Mouse (Mus musculus): ENCODE results near the gene March9. TPM values are rescaled to one million over a fixed set of nuclear protein-coding genes. Genes with fewer than 3 reads are reported as not detected.
"Not testable (repeated sequence)": the region's sequence is repeated elsewhere in the genome, so short reads cannot be mapped to it uniquely, and the experiment has no call there.

March9 gene
- polyA plus RNA-seq, 1 experiment from 2014 or later = 0.07 TPM

DNA sequence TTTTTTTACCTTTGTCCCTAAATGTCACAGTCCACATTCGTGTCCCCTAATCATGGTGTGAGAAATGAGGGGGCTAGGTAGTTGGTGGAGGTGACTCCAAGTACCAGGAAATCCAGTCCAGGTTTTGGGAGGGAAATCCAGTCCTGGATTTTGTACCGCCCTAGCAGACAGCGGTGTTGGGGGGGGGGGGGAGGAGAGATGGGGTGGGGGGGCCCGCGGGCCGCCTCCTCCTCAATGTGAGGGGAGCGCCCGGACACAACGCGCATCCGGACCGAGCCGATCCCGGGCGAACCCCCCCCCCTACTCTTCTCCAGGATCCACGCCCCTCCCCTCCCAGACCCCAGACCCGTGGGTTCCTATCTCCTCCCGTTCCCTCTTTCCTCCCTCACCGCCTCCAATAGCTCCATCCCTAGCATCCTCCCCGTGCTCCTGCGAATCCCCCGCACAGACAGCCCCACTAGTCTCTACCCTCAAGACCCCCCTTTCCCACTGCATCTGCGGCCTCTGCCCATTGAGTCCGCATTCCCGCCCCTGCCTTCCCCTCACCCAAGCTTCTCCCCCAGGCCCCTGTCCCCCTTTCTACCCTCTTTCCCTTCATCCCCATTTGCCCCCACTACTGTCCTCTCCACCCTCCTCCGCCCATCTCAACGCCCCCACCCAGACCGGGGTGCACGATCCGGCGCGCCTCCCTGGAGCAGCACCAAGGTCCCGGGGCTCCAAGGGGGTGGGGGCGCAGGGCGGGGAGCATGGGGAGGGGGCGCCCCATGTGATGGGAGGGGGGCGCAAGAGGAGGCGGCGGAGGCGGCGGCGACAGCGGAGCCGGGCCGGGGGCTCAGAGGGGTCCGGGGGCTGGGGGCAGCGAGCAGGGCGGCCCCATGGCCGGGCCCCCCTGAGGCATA is 18.9 kb upstream of the March9 start:
- Histone ChIP-seq H3K4me1 (replicated peaks) (peaks cover 79% of the 10 kb centered on the region), H3K9ac (peak overlapping the region; percentile 36), H3K27me3 (peaks cover 87% of the 10 kb centered on the region), H3K4me3 (replicated peaks) (peak overlapping the region; percentile 49), H3K36me3 (no peaks in the 10 kb centered on the region; the same call in 1 of the 2 replicates), H3K9me3 (replicated peaks) (no peaks in the 10 kb centered on the region), H3K4me2 (peak overlapping the region; percentile 70), H3K27ac (no peak overlapping the region)
- no peak for DNase-seq
- ATAC-seq (ENCODE audit: low read depth) = no peak
- WGBS (ENCODE audit: insufficient replicate concordance) = 3% methylated on average over 35 of the region's 49 CpGs

GRCm38 (mm10) chr10:127078001-127078676 is 18.2 kb upstream of the March9 start:
- Histone ChIP-seq H3K9ac (no peak overlapping the region), H3K27ac (no peak overlapping the region), H3K27me3 (peaks cover 80% of the 10 kb centered on the region), H3K4me1 (replicated peaks) (peaks cover 79% of the 10 kb centered on the region), H3K4me3 (replicated peaks) (no peak overlapping the region), H3K9me3 (replicated peaks) (no peaks in the 10 kb centered on the region), H3K4me2 (peak overlapping the region; percentile 70; the same call in 1 of the 2 replicates), H3K36me3 (no peaks in the 10 kb centered on the region; the same call in 1 of the 2 replicates)
- no peak for DNase-seq
- no peak for ATAC-seq (ENCODE audit: low read depth)
- 38% methylated on average over 12 of the region's 12 CpGs for WGBS (ENCODE audit: insufficient replicate concordance)

DNA sequence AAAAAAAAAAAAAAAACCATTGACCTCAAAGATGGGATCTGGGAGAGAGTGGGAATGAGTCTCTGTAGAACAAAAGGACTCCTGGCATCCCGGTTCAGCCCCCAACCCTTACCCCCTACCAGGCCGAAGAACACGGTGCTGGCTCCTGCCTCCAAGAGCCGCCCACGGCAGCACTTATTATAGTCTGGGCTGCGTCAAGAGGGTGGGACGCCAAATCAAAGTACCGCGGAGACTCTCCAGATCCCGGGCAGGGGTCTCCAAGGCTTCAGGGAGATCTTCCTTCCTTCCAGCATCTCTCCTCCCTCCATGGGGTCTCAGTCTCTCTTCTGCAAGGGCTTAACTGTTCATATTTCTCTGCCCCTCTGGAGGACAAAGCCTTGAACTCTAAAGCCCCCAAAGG is 17.5 kb upstream of the March9 start:
- Histone ChIP-seq H3K4me1 (replicated peaks) (peaks cover 76% of the 10 kb centered on the region), H3K4me2 (no peak overlapping the region), H3K9me3 (replicated peaks) (no peaks in the 10 kb centered on the region), H3K4me3 (replicated peaks) (no peak overlapping the region), H3K36me3 (no peaks in the 10 kb centered on the region; the same call in 1 of the 2 replicates), H3K9ac (no peak overlapping the region), H3K27ac (no peak overlapping the region), H3K27me3 (peaks cover 73% of the 10 kb centered on the region)
- 53% methylated on average over 10 of the region's 10 CpGs for WGBS (ENCODE audit: insufficient replicate concordance)
- ATAC-seq (ENCODE audit: low read depth) (no peak), DNase-seq (no peak)

DNA sequence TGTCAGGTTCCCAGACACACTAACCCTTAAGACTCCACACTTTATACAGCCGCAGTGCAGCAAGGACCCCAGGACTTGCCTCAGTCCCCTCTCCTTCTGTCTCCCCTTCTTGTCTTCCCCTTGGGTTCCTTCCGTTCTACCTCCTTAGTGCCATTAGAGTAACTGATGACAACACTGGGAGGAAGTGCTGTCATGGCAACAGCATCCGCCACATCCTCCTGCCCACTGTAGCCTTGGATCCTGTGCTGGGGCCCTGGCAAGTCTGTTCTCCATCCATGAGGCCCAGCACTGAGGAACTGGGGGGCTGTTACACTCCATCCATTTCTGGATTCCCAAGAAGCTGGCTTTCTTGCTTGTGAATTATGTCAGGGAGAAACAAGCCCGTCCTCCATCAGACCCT is 16.1 kb upstream of the March9 start:
- ATAC-seq (ENCODE audit: low read depth) (peak; percentile 5; the same call in 1 of the 2 replicates), DNase-seq (no peak)
- Histone ChIP-seq H3K4me2 (peak overlapping the region; percentile 52), H3K9ac (peak overlapping the region; percentile 40; the same call in 1 of the 2 replicates), H3K9me3 (replicated peaks) (no peaks in the 10 kb centered on the region), H3K27me3 (peaks cover 59% of the 10 kb centered on the region), H3K36me3 (no peaks in the 10 kb centered on the region; the same call in 1 of the 2 replicates), H3K27ac (no peak overlapping the region), H3K4me1 (replicated peaks) (peaks cover 67% of the 10 kb centered on the region), H3K4me3 (replicated peaks) (peak overlapping the region; percentile 21)
- 24% methylated on average over 4 of the region's 4 CpGs for WGBS (ENCODE audit: insufficient replicate concordance)

DNA sequence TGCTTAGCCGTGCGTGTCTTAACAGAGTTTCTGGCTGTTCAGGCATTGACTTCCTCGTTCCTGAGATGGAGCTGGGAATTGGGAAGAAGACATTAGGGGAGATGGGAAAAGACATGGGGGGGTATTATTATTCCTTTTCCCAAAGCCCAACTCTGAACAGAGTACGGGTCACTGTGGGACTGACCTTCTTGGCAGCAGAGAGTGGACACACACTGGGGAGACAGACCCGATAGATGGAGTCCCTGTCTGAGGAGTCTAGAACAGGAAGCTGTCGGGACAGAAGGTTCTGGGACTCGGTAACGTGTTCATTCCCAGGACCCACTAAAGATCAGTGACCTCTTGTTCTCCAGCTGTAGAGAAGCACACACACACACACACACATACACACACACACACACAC is 15.7 kb upstream of the March9 start:
- Histone ChIP-seq H3K4me3 (replicated peaks) (peak overlapping the region; percentile 21), H3K4me1 (replicated peaks) (peaks cover 67% of the 10 kb centered on the region), H3K4me2 (peak overlapping the region; percentile 52), H3K36me3 (no peaks in the 10 kb centered on the region; the same call in 1 of the 2 replicates), H3K27me3 (peaks cover 55% of the 10 kb centered on the region), H3K27ac (no peak overlapping the region), H3K9ac (peak overlapping the region; percentile 40; the same call in 1 of the 2 replicates), H3K9me3 (replicated peaks) (no peaks in the 10 kb centered on the region)
- 15% methylated on average over 8 of the region's 8 CpGs for WGBS (ENCODE audit: insufficient replicate concordance)
- ATAC-seq (ENCODE audit: low read depth) (no peak), DNase-seq (no peak)

DNA sequence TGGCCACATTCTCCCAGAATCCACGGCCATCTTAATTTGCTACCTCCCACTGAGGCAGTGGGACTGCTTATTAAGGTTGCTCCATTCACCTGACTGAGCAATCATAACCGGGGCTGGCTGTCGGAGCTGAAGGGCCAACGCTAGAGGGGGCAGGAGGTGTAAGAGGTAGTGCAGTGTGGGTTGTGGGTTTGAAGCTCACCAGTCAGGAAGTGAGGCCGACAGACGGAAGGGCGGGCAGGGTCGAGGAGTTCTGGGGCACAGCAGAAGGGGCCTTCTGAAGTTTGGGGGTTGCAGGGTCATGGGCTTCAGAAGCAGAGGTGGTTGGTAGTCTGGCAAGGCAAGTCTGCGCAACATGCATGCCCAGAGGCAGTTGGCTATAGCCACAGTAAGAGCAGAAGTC is 15.1 kb upstream of the March9 start, which contains the start of gene Agap2:
Gene Agap2, plus strand, starts transcription at position 205 of the 400 bp plus-strand sequence.
- no peak for DNase-seq
- WGBS (ENCODE audit: insufficient replicate concordance) = 22% methylated on average over 9 of the region's 9 CpGs
- no peaks in the 10 kb centered on the region for H3K9me3 ChIP-seq (replicated peaks)
- ATAC-seq (ENCODE audit: low read depth) = no peak
- H3K27me3 ChIP-seq = peaks cover 49% of the 10 kb centered on the region
- no peaks in the 10 kb centered on the region; the same call in 1 of the 2 replicates for H3K36me3 ChIP-seq
- H3K9ac ChIP-seq = peak within 1 kb of the TSS; percentile 40; the same call in 1 of the 2 replicates
- peaks cover 63% of the 10 kb centered on the region for H3K4me1 ChIP-seq (replicated peaks)
- H3K4me3 ChIP-seq (replicated peaks) = peak within 1 kb of the TSS; percentile 21
- no peak within 1 kb of the TSS for H3K27ac ChIP-seq
- H3K4me2 ChIP-seq = peak within 1 kb of the TSS; percentile 52

DNA sequence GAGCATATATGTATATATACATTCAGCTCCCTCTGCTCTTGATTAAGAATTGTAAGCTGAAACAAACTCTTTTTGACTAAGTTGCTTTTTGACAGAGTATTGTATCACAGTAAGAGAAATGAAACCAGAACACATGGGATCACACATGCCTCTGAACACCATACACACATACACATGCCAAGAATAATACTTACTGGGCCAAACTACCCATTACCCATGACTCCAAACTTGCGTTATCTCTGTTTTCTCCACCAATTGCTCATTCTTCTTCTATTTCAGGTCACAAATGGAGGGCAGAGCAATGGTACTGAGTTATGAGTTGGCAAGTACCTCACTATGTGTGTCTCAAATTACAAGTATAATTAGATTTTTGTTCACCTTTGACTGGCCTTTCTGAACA is 14.0 kb upstream of the March9 start:
- WGBS (ENCODE audit: insufficient replicate concordance) = 88% methylated on average over 1 of the region's 1 CpGs
- Histone ChIP-seq H3K4me3 (replicated peaks) (no peak overlapping the region), H3K36me3 (no peaks in the 10 kb centered on the region), H3K4me1 (replicated peaks) (peaks cover 63% of the 10 kb centered on the region), H3K9ac (no peak overlapping the region), H3K27ac (no peak overlapping the region), H3K9me3 (replicated peaks) (no peaks in the 10 kb centered on the region), H3K4me2 (no peak overlapping the region), H3K27me3 (peaks cover 38% of the 10 kb centered on the region)
- ATAC-seq (ENCODE audit: low read depth) = no peak
- DNase-seq = no peak

DNA sequence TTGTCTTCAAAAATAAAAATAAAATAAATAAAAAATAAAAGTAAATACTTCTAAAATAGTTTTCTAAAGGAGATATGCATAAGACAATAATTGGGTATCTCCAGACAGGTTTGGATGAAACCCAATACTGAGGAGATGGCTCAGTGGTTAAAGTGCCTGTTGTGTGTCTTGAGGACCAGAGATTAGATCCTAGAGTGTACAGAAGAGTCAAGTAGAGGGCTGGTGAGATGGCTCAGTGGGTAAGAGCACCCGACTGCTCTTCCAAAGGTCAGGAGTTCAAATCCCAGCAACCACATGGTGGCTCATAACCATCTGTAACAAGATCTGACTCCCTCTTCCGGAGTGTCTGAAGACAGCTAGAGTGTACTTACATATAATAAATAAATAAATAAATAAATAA is 13.0 kb upstream of the March9 start:
- not testable (repeated sequence) for H3K27ac ChIP-seq; H3K4me2 ChIP-seq; H3K9me3 ChIP-seq (replicated peaks); H3K9ac ChIP-seq; DNase-seq; H3K36me3 ChIP-seq; ATAC-seq (ENCODE audit: low read depth); H3K4me3 ChIP-seq (replicated peaks)
- WGBS (ENCODE audit: insufficient replicate concordance) = 61% methylated on average over 2 of the region's 2 CpGs
- H3K4me1 ChIP-seq (replicated peaks) = peaks cover 63% of the 10 kb centered on the region
- peaks cover 28% of the 10 kb centered on the region for H3K27me3 ChIP-seq

GRCm38 (mm10) chr10:127072270-127072669 is 12.3 kb upstream of the March9 start:
- 71% methylated on average over 4 of the region's 4 CpGs for WGBS (ENCODE audit: insufficient replicate concordance)
- H3K27me3 ChIP-seq = peaks cover 21% of the 10 kb centered on the region
- H3K9ac ChIP-seq; H3K27ac ChIP-seq; H3K4me3 ChIP-seq (replicated peaks); H3K4me2 ChIP-seq; H3K36me3 ChIP-seq; ATAC-seq (ENCODE audit: low read depth); DNase-seq; H3K9me3 ChIP-seq (replicated peaks): not testable (repeated sequence)
- H3K4me1 ChIP-seq (replicated peaks) = peaks cover 64% of the 10 kb centered on the region

GRCm38 (mm10) chr10:127071203-127071602 is 11.2 kb upstream of the March9 start:
- H3K4me2 ChIP-seq = peak overlapping the region; percentile 89
- no peak for ATAC-seq (ENCODE audit: low read depth)
- 50% methylated on average over 9 of the region's 9 CpGs for WGBS (ENCODE audit: insufficient replicate concordance)
- H3K4me3 ChIP-seq (replicated peaks) = peak overlapping the region; percentile 73
- H3K27me3 ChIP-seq = peaks cover 13% of the 10 kb centered on the region
- no peak overlapping the region for H3K27ac ChIP-seq
- H3K9ac ChIP-seq = peak overlapping the region; percentile 76
- H3K4me1 ChIP-seq (replicated peaks) = peaks cover 63% of the 10 kb centered on the region
- peaks cover 21% of the 10 kb centered on the region for H3K36me3 ChIP-seq
- no peaks in the 10 kb centered on the region for H3K9me3 ChIP-seq (replicated peaks)
- DNase-seq = no peak

All from liver, embryonic 13.5 days (tissue).